Mouse (Mus musculus) bone marrow, adult 2 months (tissue): Measurements from ENCODE around the gene Man2b2.

Source experiments
- CTCF ChIP-seq: fragments of 200-500 bp; IDR thresholded peaks from 2 replicates; pipeline ENCODE4 v1.5.1; 2011; ENCODE audit warnings: low read length, control low read depth; ENCODE audit not compliant: control insufficient read depth, insufficient read depth
- POLR2A ChIP-seq: fragments of 200-500 bp; IDR thresholded peaks from 2 replicates; pipeline ENCODE4 v1.6.1; 2011; ENCODE audit warnings: low read depth, mild to moderate bottlenecking, control low read depth, low read length, borderline replicate concordance; ENCODE audit not compliant: control insufficient read depth

- TF ChIP-seq CTCF = no peak
- no peak for TF ChIP-seq POLR2A
Observed at GRCm38 (mm10) chr5:36839032-36839431, 8.6 kb upstream of the Man2b2 start.
